Mouse (Mus musculus) forebrain, embryonic 10.5 days (tissue): ENCODE results near the gene Gpatch8. TPM values are rescaled to one million over a fixed set of nuclear protein-coding genes. Genes with fewer than 3 reads are reported as not detected.
"Not testable (repeated sequence)": the region's sequence is repeated elsewhere in the genome, so short reads cannot be mapped to it uniquely, and the experiment has no call there.

Experiments
- DNase-seq: peaks from one replicate; pipeline ENCODE4 v3.0.0-alpha.2; 2017; ENCODE audit warnings: low spot score; ENCODE audit errors: extremely low spot score
- H3K27ac ChIP-seq: fragments of 300-500 bp; sonication (generic); 2 replicates; pipeline ENCODE4 v1.5.1; 2016; ENCODE audit warnings: mild to moderate bottlenecking
- H3K27me3 ChIP-seq: fragments of 300-500 bp; sonication (generic); 2 replicates; pipeline ENCODE4 v1.6.1; 2016; ENCODE audit warnings: mild to moderate bottlenecking; ENCODE audit not compliant: poor library complexity, severe bottlenecking
- H3K36me3 ChIP-seq: fragments of 300-500 bp; sonication (generic); replicated peaks from 2 replicates; pipeline ENCODE4 v1.6.1; 2016; ENCODE audit warnings: mild to moderate bottlenecking, moderate library complexity
- H3K4me1 ChIP-seq: fragments of 300-500 bp; sonication (generic); 2 replicates; pipeline ENCODE4 v1.6.1; 2016
- H3K4me3 ChIP-seq: fragments of 300-500 bp; sonication (generic); 2 replicates; pipeline ENCODE4 v1.5.1; 2016; ENCODE audit warnings: mild to moderate bottlenecking, moderate library complexity
- H3K9me3 ChIP-seq: fragments of 300-500 bp; sonication (generic); 2 replicates; pipeline ENCODE4 v1.6.1; 2016; ENCODE audit warnings: mild to moderate bottlenecking, moderate library complexity
- WGBS: fragments of 180-500 bp; shearing (Covaris S2); methylation state at CpG from one replicate; pipeline ENCODE4 v1.1.7; 2016; 5-methylcytosine and 5-hydroxymethylcytosine counted together
- polyA plus RNA-seq: library from polyadenylated mRNA; unstranded; fragments of >200 nt; fragmentation: Nextera tagmentation; extraction: Ambion mirVana; gene quantifications from 2 replicates; pipeline ENCODE4 v1.2.1, GENCODE M21; 2016

The Gpatch8 gene
- polyA plus RNA-seq, 1 experiment from 2014 or later: 58.7 TPM

- 100% methylated on average over 1 of the region's 1 CpGs for WGBS
- H3K4me1 ChIP-seq: no peaks in the 10 kb centered on the region
- no peak overlapping the region for H3K4me3 ChIP-seq
- H3K36me3 ChIP-seq: no peaks in the 10 kb centered on the region
- H3K27ac ChIP-seq: no peak overlapping the region
- no peaks in the 10 kb centered on the region for H3K9me3 ChIP-seq
- DNase-seq: no peak
- H3K27me3 ChIP-seq: no peaks in the 10 kb centered on the region
These were observed 10.1 kb upstream of the Gpatch8 start for GRCm38 (mm10) chr11:102566290-102566689.

GRCm38 (mm10) chr11:102565741-102566140 lies 9.5 kb upstream of the Gpatch8 start:
- 0 out of 2 replicates have a peak overlapping the region, but pooled peaks have one; percentile 40 for H3K27ac ChIP-seq
- H3K36me3 ChIP-seq: no peaks in the 10 kb centered on the region
- no peak for DNase-seq
- no peaks in the 10 kb centered on the region for H3K9me3 ChIP-seq
- H3K4me1 ChIP-seq: no peaks in the 10 kb centered on the region
- no peak overlapping the region for H3K4me3 ChIP-seq
- H3K27me3 ChIP-seq: no peaks in the 10 kb centered on the region

GRCm38 (mm10) chr11:102564952-102565671 lies 8.9 kb upstream of the Gpatch8 start:
- not testable (repeated sequence) for H3K27me3 ChIP-seq, H3K4me3 ChIP-seq, H3K4me1 ChIP-seq, DNase-seq, H3K27ac ChIP-seq, H3K36me3 ChIP-seq, H3K9me3 ChIP-seq
- 88% methylated on average over 14 of the region's 14 CpGs for WGBS

- Histone ChIP-seq H3K4me3 (no peak overlapping the region), H3K9me3 (no peaks in the 10 kb centered on the region), H3K36me3 (no peaks in the 10 kb centered on the region), H3K27ac (no peak overlapping the region), H3K27me3 (no peaks in the 10 kb centered on the region), H3K4me1 (peaks cover 28% of the 10 kb centered on the region)
- 98% methylated on average over 5 of the region's 5 CpGs for WGBS
- no peak for DNase-seq
These were observed 2.5 kb upstream of the Gpatch8 start for GRCm38 (mm10) chr11:102558704-102559103.

GRCm38 (mm10) chr11:102557386-102557785 lies 1.2 kb upstream of the Gpatch8 start:
- no peaks in the 10 kb centered on the region for H3K36me3 ChIP-seq
- no peaks in the 10 kb centered on the region for H3K9me3 ChIP-seq
- WGBS: 93% methylated on average over 1 of the region's 1 CpGs
- H3K4me3 ChIP-seq: no peak overlapping the region
- no peak for DNase-seq
- no peak overlapping the region for H3K27ac ChIP-seq
- H3K4me1 ChIP-seq: peaks cover 30% of the 10 kb centered on the region
- H3K27me3 ChIP-seq: no peaks in the 10 kb centered on the region

GRCm38 (mm10) chr11:102556716-102557074 lies 503 bp upstream of the Gpatch8 start:
- DNase-seq: no peak
- Histone ChIP-seq H3K9me3 (no peaks in the 10 kb centered on the region), H3K36me3 (0 out of 2 replicates have a peak, but pooled peaks cover 3% of the 10 kb centered on the region), H3K27ac (peak overlapping the region; percentile 99), H3K4me3 (peak overlapping the region; percentile 100), H3K27me3 (no peaks in the 10 kb centered on the region), H3K4me1 (peaks cover 31% of the 10 kb centered on the region)
- 26% methylated on average over 3 of the region's 3 CpGs for WGBS

GRCm38 (mm10) chr11:102555400-102556030 lies 677 bp downstream of the Gpatch8 start:
- peak overlapping the region; percentile 100 for H3K4me3 ChIP-seq
- peaks cover 7% of the 10 kb centered on the region for H3K36me3 ChIP-seq
- no peaks in the 10 kb centered on the region for H3K9me3 ChIP-seq
- H3K27me3 ChIP-seq: no peaks in the 10 kb centered on the region
- WGBS: under 1% methylated on average over 39 of the region's 39 CpGs
- peak overlapping the region; percentile 99 for H3K27ac ChIP-seq
- DNase-seq: no peak
- H3K4me1 ChIP-seq: peaks cover 36% of the 10 kb centered on the region

GRCm38 (mm10) chr11:102552051-102552450 lies 4.1 kb downstream of the Gpatch8 start:
- Histone ChIP-seq H3K4me3 (no peak overlapping the region), H3K4me1 (peaks cover 28% of the 10 kb centered on the region), H3K9me3 (no peaks in the 10 kb centered on the region), H3K36me3 (peaks cover 35% of the 10 kb centered on the region), H3K27ac (no peak overlapping the region), H3K27me3 (no peaks in the 10 kb centered on the region)
- DNase-seq: no peak
- 90% methylated on average over 3 of the region's 3 CpGs for WGBS

GRCm38 (mm10) chr11:102551176-102551575 lies 5.0 kb downstream of the Gpatch8 start:
- Histone ChIP-seq H3K4me1 (peaks cover 22% of the 10 kb centered on the region), H3K4me3 (no peak overlapping the region), H3K36me3 (peaks cover 44% of the 10 kb centered on the region), H3K9me3 (no peaks in the 10 kb centered on the region), H3K27ac (no peak overlapping the region), H3K27me3 (no peaks in the 10 kb centered on the region)
- no peak for DNase-seq

- H3K27ac ChIP-seq: no peak overlapping the region
These were observed 14.7 kb downstream of the Gpatch8 start for GRCm38 (mm10) chr11:102541471-102541870.

GRCm38 (mm10) chr11:102540286-102540685 lies 15.9 kb downstream of the Gpatch8 start:
- peaks cover 41% of the 10 kb centered on the region for H3K36me3 ChIP-seq
- not testable (repeated sequence) for DNase-seq, H3K9me3 ChIP-seq, H3K27ac ChIP-seq, H3K27me3 ChIP-seq, H3K4me3 ChIP-seq, H3K4me1 ChIP-seq

More at GRCm38 (mm10) chr11:102541471-102541870, 14.7 kb downstream of the Gpatch8 start:
- 95% methylated on average over 5 of the region's 5 CpGs for WGBS
- no peak for DNase-seq
- Histone ChIP-seq H3K4me3 (no peak overlapping the region), H3K27me3 (no peaks in the 10 kb centered on the region), H3K36me3 (peaks cover 43% of the 10 kb centered on the region), H3K9me3 (no peaks in the 10 kb centered on the region), H3K4me1 (peaks cover 5% of the 10 kb centered on the region)

- no peaks in the 10 kb centered on the region for H3K4me1 ChIP-seq
- H3K27ac ChIP-seq: no peak overlapping the region
- H3K36me3 ChIP-seq: peaks cover 39% of the 10 kb centered on the region
- no peak overlapping the region for H3K4me3 ChIP-seq
- WGBS: 88% methylated on average over 1 of the region's 1 CpGs
- H3K27me3 ChIP-seq: no peaks in the 10 kb centered on the region
- H3K9me3 ChIP-seq: no peaks in the 10 kb centered on the region
- DNase-seq: no peak
These were observed 16.5 kb downstream of the Gpatch8 start for GRCm38 (mm10) chr11:102539690-102540089.

- Histone ChIP-seq H3K27ac (no peak overlapping the region), H3K9me3 (no peaks in the 10 kb centered on the region), H3K4me1 (no peaks in the 10 kb centered on the region), H3K27me3 (no peaks in the 10 kb centered on the region), H3K4me3 (no peak overlapping the region), H3K36me3 (peaks cover 41% of the 10 kb centered on the region)
- DNase-seq: no peak
- 71% methylated on average over 3 of the region's 3 CpGs for WGBS
These were observed 20.0 kb downstream of the Gpatch8 start for GRCm38 (mm10) chr11:102536210-102536609.
